Mouse (Mus musculus) midbrain, embryonic 14.5 days (tissue): Measurements from ENCODE around the gene Tmem63a. TPM values are rescaled to one million over a fixed set of nuclear protein-coding genes. Genes with fewer than 3 reads are reported as not detected.
"Not testable (repeated sequence)": the region's sequence is repeated elsewhere in the genome, so short reads cannot be mapped to it uniquely, and the experiment has no call there.

Experiments
- ATAC-seq: fragments of 200-750 bp; cut with Nextera tagmentation; 2 replicates; pipeline ENCODE4 v1.8.0; 2017; ENCODE audit warnings: moderate number of reproducible peaks, moderate library complexity; ENCODE audit not compliant: low FRiP score, low TSS enrichment
- DNase-seq: peaks from one replicate; pipeline ENCODE4 v3.0.0-alpha.2; 2015
- H3K27ac ChIP-seq: fragments of 300-500 bp; sonication (generic); replicated peaks from 2 replicates; pipeline ENCODE4 v1.5.1; 2014; ENCODE audit warnings: mild to moderate bottlenecking, low read depth, low read length, moderate library complexity
- H3K27me3 ChIP-seq: fragments of 300-500 bp; sonication (generic); 2 replicates; pipeline ENCODE4 v1.6.1; 2014; ENCODE audit warnings: low read length, control low read depth, mixed read lengths; ENCODE audit not compliant: control insufficient read depth, insufficient read depth
- H3K36me3 ChIP-seq: fragments of 300-500 bp; sonication (generic); 2 replicates; pipeline ENCODE4 v1.6.1; 2014; ENCODE audit warnings: low read length, control low read depth; ENCODE audit not compliant: control insufficient read depth, insufficient read depth
- H3K4me1 ChIP-seq: fragments of 300-500 bp; sonication (generic); 2 replicates; pipeline ENCODE4 v1.6.1; 2014; ENCODE audit warnings: mild to moderate bottlenecking, antibody characterized with exemption, low read length, control low read depth; ENCODE audit not compliant: control insufficient read depth, insufficient read depth
- H3K4me2 ChIP-seq: fragments of 300-500 bp; sonication (generic); 2 replicates; pipeline ENCODE4 v1.6.1; 2014; ENCODE audit warnings: mild to moderate bottlenecking, low read length, moderate library complexity
- H3K4me3 ChIP-seq: fragments of 300-500 bp; sonication (generic); replicated peaks from 2 replicates; pipeline ENCODE4 v1.5.1; 2014; ENCODE audit warnings: low read depth, low read length
- H3K9ac ChIP-seq: fragments of 300-500 bp; sonication (generic); replicated peaks from 2 replicates; pipeline ENCODE4 v1.6.1; 2014; ENCODE audit warnings: mild to moderate bottlenecking, low read length, moderate library complexity
- H3K9me3 ChIP-seq: fragments of 300-500 bp; sonication (generic); 2 replicates; pipeline ENCODE4 v1.6.1; 2016; ENCODE audit warnings: low read length, control low read depth, mixed read lengths; ENCODE audit not compliant: control insufficient read depth
- WGBS: fragments of 180-500 bp; shearing (Covaris S2); extraction: QIAGEN DNeasy Blood & Tissue Kit; methylation state at CpG from one replicate; pipeline ENCODE4 v1.1.7; 2014; 5-methylcytosine and 5-hydroxymethylcytosine counted together
- polyA plus RNA-seq: library from polyadenylated mRNA; unstranded; fragments of >200 nt; fragmentation: Nextera tagmentation; extraction: Ambion mirVana; gene quantifications from 2 replicates; pipeline ENCODE4 v1.2.1, GENCODE M21; 2014

Gene Tmem63a
- polyA plus RNA-seq, 1 experiment from 2014 or later, result 1.2 TPM

DNA sequence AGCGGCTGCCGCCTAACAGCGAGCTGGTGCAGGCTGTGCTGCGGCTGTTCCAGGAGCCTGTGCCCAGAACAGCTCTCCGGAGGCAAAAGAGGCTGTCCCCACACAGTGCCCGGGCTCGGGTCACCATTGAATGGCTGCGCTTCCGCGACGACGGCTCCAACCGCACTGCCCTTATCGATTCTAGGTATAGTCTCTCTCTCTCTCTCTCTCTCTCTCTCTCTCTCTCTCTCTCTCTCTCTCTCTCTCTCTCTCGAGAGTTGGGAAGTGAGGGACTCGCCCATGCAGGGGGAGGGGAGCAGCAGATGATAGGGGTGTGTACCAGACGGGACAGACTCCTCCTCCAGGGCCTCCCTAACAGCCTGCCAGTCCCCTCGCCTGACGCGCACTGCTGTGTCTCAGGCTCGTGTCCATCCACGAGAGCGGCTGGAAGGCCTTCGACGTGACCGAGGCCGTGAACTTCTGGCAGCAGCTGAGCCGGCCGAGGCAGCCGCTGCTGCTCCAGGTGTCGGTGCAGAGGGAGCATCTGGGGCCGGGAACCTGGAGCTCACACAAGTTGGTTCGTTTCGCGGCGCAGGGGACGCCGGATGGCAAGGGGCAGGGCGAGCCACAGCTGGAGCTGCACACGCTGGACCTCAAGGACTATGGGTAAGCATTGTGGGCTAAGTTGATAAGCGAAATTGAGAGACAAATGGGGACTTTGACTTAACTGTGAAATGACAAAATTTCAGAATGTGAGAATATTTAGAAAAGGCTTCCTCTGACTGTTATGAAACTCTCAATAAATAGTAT, 5.3 kb upstream of the Tmem63a start:
- H3K9ac ChIP-seq, H3K4me3 ChIP-seq, H3K36me3 ChIP-seq, ATAC-seq, H3K4me1 ChIP-seq, H3K27ac ChIP-seq, H3K9me3 ChIP-seq: not testable (repeated sequence)
- H3K27me3 ChIP-seq, result peaks cover 35% of the 10 kb centered on the region
- peak overlapping the region; percentile 35 for H3K4me2 ChIP-seq
- DNase-seq, result peak; percentile 25
- 2% methylated on average over 39 of the region's 41 CpGs for WGBS

DNA sequence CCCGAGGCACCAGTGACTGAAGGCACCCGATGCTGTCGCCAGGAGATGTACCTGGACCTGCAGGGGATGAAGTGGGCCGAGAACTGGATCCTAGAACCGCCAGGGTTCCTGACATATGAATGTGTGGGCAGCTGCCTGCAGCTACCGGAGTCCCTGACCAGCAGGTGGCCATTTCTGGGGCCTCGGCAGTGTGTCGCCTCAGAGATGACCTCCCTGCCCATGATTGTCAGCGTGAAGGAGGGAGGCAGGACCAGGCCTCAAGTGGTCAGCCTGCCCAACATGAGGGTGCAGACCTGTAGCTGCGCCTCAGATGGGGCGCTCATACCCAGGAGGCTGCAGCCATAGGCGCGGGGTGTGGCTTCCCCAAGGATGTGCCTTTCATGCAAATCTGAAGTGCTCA, 4.5 kb upstream of the Tmem63a start:
- not testable (repeated sequence) for H3K9ac ChIP-seq

DNA sequence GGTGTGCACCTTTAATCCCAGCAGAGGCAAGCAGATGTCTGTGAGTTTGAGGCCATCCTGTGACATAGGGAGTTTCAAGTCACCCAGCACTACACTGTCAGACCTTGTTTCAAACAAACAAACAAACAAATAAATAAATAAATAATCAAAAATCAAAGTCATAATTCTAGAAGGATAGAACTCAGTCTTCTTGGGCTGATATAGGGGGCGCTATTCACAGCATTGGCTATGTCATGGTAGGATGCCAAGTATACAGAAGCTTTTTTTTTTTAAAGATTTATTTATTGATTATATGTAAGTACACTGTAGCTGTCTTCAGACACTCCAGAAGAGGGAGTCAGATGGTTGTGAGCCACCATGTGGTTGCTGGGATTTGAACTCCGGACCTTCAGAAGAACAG, 3.4 kb upstream of the Tmem63a start:
- H3K27me3 ChIP-seq, result peaks cover 55% of the 10 kb centered on the region
- not testable (repeated sequence) for H3K36me3 ChIP-seq, H3K4me3 ChIP-seq, H3K4me2 ChIP-seq, ATAC-seq, DNase-seq, H3K9ac ChIP-seq, H3K27ac ChIP-seq, H3K9me3 ChIP-seq
- H3K4me1 ChIP-seq, result peaks cover 11% of the 10 kb centered on the region
- WGBS, result 89% methylated on average over 2 of the region's 2 CpGs

More for the DNA sequence above, 4.5 kb upstream of the Tmem63a start:
- Histone ChIP-seq H3K27me3 (peaks cover 43% of the 10 kb centered on the region), H3K4me1 (peaks cover 13% of the 10 kb centered on the region)
- 18% methylated on average over 13 of the region's 13 CpGs for WGBS
- not testable (repeated sequence) for DNase-seq, H3K27ac ChIP-seq, H3K36me3 ChIP-seq, ATAC-seq, H3K4me2 ChIP-seq, H3K4me3 ChIP-seq, H3K9me3 ChIP-seq

DNA sequence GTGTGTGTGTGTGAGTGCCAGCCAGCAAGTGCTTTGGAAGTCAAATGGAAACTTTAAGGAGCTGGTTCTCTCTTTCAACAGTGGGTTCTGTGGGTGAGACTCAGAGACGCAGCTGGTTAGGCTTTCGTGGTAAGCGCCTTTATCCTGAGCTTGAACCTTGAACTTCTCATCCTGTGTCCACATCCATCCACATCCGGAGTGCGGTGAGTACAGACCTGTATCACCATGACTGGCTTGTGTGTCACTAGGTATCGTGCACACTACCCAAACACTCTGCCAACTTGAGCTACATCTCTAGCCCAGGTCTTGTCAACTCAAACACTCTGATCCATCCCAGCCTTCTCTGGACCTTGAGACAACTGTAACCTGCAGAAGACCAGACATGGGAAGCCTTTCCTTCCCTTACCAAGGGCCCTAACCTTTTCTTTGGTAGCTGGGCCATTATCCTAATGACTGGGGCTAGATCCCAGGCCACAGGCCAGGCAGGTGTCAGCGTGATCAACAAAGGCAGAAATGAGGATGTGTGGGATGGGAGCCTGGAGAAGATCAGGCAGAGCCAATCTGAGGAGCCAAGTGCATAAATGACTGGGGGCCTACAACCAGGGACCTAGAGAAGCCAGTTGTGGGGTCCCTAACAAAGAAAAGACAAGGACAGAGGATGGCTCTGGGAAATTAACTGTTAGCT, 1.2 kb upstream of the Tmem63a start:
- no peak overlapping the region for H3K4me3 ChIP-seq
- H3K27me3 ChIP-seq, result peaks cover 50% of the 10 kb centered on the region
- DNase-seq (no peak), ATAC-seq (no peak)
- H3K27ac ChIP-seq, result no peak overlapping the region
- no peak overlapping the region for H3K4me2 ChIP-seq
- no peaks in the 10 kb centered on the region for H3K9me3 ChIP-seq
- 88% methylated on average over 7 of the region's 7 CpGs for WGBS
- H3K4me1 ChIP-seq, result peaks cover 10% of the 10 kb centered on the region
- no peak overlapping the region for H3K9ac ChIP-seq
- no peaks in the 10 kb centered on the region for H3K36me3 ChIP-seq

DNA sequence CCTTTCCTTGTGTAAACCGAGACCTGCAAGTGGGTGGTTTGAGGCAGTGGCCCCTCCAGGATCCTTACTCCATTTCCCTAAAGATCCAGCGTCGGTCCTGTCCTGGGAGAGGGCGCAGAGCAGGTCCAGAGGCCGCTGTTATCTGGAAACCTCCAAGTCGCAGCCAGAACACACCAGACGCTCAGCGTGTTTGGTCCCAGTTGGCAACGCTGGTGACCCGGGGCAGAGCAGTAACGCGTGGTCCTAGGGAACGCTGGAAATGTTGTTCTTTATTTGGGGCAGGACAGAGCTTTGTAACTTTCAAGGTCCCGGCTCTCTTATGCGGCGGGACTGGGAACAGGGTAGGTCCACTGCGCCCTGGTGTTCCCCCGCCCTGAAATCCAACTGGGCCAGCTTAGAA, 418 bp upstream of the Tmem63a start:
- Histone ChIP-seq H3K27me3 (peaks cover 45% of the 10 kb centered on the region), H3K36me3 (no peaks in the 10 kb centered on the region), H3K4me2 (peak overlapping the region; percentile 91), H3K9me3 (no peaks in the 10 kb centered on the region), H3K4me1 (peaks cover 10% of the 10 kb centered on the region), H3K9ac (peak overlapping the region; percentile 46; the same call in 1 of the 2 replicates), H3K27ac (no peak overlapping the region), H3K4me3 (peak overlapping the region; percentile 56)
- peak; percentile 43; the same call in 1 of the 2 replicates for ATAC-seq
- WGBS, result 4% methylated on average over 18 of the region's 18 CpGs
- peak; percentile 15 for DNase-seq

DNA sequence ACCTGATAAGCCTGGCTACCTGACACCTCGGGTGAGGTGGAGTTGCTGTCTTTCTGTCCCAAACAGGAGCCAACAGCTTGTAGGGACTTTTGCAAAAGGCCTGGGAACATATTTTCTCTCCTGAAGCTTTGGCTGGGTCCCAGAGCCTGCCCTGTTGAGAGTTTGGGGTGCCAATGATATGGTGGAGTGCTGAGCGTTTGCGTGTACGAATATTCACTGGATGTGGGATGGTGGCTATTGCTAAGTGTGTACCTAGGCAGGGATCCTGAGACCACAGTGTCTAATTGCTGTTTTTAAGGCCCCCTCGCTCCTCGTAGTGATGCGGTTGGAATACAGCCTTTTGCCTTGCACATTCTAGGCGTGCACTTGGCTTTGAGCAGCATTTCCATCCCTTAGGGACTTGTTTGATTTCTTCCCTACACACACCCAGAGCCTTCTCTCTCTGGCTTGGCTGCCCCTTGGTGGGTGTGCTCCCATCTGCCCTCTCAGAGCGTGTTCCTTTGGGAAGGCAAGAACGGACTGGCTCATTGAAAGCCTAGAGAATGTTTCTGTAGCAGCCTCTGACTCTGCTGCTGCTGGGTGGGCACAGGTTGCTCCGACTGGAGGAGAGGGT, 994 bp downstream of the Tmem63a start:
- Histone ChIP-seq H3K9ac (no peak overlapping the region), H3K27me3 (peaks cover 45% of the 10 kb centered on the region), H3K4me3 (peak overlapping the region; percentile 56), H3K9me3 (no peaks in the 10 kb centered on the region), H3K27ac (no peak overlapping the region), H3K4me2 (peak overlapping the region; percentile 91), H3K36me3 (no peaks in the 10 kb centered on the region), H3K4me1 (peaks cover 10% of the 10 kb centered on the region)
- no peak for DNase-seq
- ATAC-seq, result no peak
- 53% methylated on average over 11 of the region's 11 CpGs for WGBS

DNA sequence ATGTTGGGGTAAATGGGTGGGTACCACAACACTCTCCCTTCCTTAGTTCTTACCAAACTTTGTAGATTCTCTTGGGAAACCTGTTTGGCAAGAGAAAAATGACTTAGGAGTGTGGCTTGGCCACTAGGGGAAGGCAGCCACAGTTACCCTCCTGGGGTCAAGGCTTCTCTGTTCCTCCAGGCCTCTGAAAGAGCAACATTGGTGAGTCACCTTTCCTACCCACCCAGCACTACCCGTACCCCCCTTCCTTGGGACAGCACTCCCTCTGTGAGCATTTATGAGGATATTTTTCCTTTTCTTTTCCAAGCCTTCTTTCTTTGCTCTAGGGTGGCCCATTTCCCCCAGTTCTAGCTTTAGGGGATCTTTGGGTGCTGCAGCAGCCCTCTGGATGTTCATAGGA, 1.8 kb downstream of the Tmem63a start:
- DNase-seq, result no peak
- H3K4me1 ChIP-seq, result peaks cover 10% of the 10 kb centered on the region
- peaks cover 45% of the 10 kb centered on the region for H3K27me3 ChIP-seq
- ATAC-seq, result no peak
- H3K27ac ChIP-seq, result no peak overlapping the region
- no peaks in the 10 kb centered on the region for H3K36me3 ChIP-seq
- no peak overlapping the region for H3K4me2 ChIP-seq
- no peaks in the 10 kb centered on the region for H3K9me3 ChIP-seq
- H3K4me3 ChIP-seq, result no peak overlapping the region
- WGBS, result 78% methylated on average over 1 of the region's 1 CpGs
- no peak overlapping the region for H3K9ac ChIP-seq

DNA sequence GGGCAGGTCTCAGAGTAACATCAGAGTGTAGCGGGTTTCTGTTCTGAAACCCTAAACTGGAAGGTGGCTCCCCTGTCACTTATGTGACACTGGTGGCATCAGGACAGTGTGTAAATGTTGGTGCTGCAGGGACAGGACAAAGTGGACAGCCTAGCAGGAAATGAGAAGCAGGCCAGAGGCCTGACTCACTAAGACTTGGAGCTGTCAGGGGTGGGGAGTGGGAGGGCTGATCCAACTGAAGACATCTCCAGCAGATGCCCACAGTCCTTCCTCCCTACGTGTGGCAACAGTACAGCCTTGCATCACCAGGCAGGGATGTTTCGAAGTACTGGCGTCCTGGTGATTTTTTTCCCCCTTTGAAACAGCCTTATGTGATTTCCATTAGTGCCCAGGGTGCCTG, 2.4 kb downstream of the Tmem63a start:
- Histone ChIP-seq H3K27ac (no peak overlapping the region), H3K4me3 (no peak overlapping the region), H3K4me1 (peaks cover 10% of the 10 kb centered on the region), H3K36me3 (no peaks in the 10 kb centered on the region), H3K9me3 (no peaks in the 10 kb centered on the region), H3K27me3 (peaks cover 45% of the 10 kb centered on the region), H3K9ac (no peak overlapping the region), H3K4me2 (no peak overlapping the region)
- ATAC-seq, result no peak
- 80% methylated on average over 4 of the region's 4 CpGs for whole genome bisulfite sequencing
- DNase-seq, result no peak
